Mouse (Mus musculus) bone marrow, adult 2 months (tissue): ENCODE measurements around the gene Themis2. TPM values are rescaled to one million over a fixed set of nuclear protein-coding genes. Genes with fewer than 3 reads are reported as not detected.

Source experiments
- H3K27ac ChIP-seq: fragments of 200-500 bp; 2 replicates; pipeline ENCODE4 v1.5.1; 2012; ENCODE audit warnings: low read depth, mild to moderate bottlenecking, control low read depth, inconsistent platforms, low read length; ENCODE audit not compliant: control insufficient read depth, poor library complexity, insufficient read depth
- H3K4me1 ChIP-seq: fragments of 200-500 bp; 2 replicates; pipeline ENCODE4 v1.6.1; 2011; ENCODE audit warnings: low read length; ENCODE audit not compliant: control insufficient read depth, insufficient read depth
- H3K4me3 ChIP-seq: fragments of 200-500 bp; replicated peaks from 2 replicates; pipeline ENCODE3; 2011; ENCODE audit warnings: mild to moderate bottlenecking, low read depth, low read length, control low read depth; ENCODE audit not compliant: control insufficient read depth
- CTCF ChIP-seq: fragments of 200-500 bp; IDR thresholded peaks from 2 replicates; pipeline ENCODE4 v1.5.1; 2011; ENCODE audit warnings: low read length, control low read depth; ENCODE audit not compliant: control insufficient read depth, insufficient read depth
- POLR2A ChIP-seq: fragments of 200-500 bp; IDR thresholded peaks from 2 replicates; pipeline ENCODE4 v1.6.1; 2011; ENCODE audit warnings: low read depth, mild to moderate bottlenecking, control low read depth, low read length, borderline replicate concordance; ENCODE audit not compliant: control insufficient read depth
- WGBS: fragments of 180-500 bp; shearing (Covaris S2); methylation state at CpG from one replicate; pipeline ENCODE4 v1.1.7; 2018; 5-methylcytosine and 5-hydroxymethylcytosine counted together
- polyA plus RNA-seq: library from polyadenylated mRNA; stranded (reverse); fragments of >200 nt; gene quantifications from 2 replicates; pipeline ENCODE4 v1.2.4, GENCODE M21; 2011; ENCODE audit warnings: low replicate concordance; ENCODE audit not compliant: missing spikeins, insufficient read depth, insufficient read length

Gene Themis2
- 10.5 and 22.4 TPM in 2 replicates for polyA plus RNA-seq

DNA sequence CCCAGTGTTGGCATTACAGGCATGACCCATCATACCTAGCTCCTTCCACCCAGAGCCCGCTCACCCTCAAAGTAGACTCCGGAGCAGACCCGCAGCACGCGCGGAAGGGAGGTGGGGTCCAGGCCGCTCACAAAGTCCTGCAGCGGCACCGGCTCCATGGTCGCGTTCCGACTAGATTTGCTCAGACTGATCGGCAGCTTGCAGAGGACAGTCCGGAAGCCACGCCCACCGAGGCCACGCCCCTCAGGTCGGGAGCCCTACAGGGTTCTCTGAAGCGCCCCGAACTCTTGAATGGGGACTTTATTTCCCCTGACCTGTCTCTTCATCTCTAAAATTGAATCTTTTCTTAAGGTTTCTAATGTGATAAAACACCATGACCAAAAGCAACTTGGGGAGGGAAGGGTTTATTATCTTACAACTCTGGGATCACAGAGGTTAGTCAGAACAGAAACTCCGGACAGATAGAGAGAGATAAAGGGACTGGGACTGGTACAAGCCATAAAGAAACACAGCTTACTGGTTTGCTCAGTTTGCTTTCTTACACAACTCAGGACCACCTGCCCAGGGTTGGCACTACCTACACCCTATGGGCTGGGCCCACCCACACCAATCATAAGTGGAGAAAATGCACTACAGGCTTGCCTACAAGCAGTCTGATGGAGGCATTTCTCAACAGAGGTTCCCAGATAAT, at the start of gene Themis2:
Themis2 (minus strand) TSS at position 192 of the 691 bp plus-strand sequence.
- Histone ChIP-seq H3K4me1 (peaks cover 4% of the 10 kb centered on the region; the same call in 1 of the 2 replicates), H3K4me3 (peak within 1 kb of the TSS; percentile 84), H3K27ac (peak within 1 kb of the TSS; percentile 91)
- peak; percentile 95 for TF ChIP-seq POLR2A
- no peak for TF ChIP-seq CTCF
- WGBS: 1% methylated on average over 21 of the region's 21 CpGs

DNA sequence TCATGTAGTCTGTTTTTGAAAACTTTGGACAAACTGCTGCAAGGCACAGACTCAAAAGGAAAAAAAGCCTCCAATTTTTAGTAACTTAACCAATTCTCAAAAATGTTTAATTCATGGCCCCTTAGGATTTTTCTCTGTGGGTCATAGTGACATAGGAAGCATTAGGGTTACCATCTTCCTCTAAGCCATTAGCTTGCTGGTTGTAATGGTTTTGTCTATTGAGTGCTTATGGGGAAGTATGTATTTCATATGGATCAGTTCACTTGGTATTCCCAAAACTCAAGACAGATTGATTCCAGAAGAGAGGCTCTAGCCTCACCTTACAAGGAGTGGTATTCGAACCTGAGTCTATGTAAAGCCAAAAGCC, 47.5 kb upstream of the Themis2 start:
- H3K4me3 ChIP-seq: no peak overlapping the region
- no peak overlapping the region for H3K27ac ChIP-seq
- 84% methylated on average over 1 of the region's 1 CpGs for WGBS

DNA sequence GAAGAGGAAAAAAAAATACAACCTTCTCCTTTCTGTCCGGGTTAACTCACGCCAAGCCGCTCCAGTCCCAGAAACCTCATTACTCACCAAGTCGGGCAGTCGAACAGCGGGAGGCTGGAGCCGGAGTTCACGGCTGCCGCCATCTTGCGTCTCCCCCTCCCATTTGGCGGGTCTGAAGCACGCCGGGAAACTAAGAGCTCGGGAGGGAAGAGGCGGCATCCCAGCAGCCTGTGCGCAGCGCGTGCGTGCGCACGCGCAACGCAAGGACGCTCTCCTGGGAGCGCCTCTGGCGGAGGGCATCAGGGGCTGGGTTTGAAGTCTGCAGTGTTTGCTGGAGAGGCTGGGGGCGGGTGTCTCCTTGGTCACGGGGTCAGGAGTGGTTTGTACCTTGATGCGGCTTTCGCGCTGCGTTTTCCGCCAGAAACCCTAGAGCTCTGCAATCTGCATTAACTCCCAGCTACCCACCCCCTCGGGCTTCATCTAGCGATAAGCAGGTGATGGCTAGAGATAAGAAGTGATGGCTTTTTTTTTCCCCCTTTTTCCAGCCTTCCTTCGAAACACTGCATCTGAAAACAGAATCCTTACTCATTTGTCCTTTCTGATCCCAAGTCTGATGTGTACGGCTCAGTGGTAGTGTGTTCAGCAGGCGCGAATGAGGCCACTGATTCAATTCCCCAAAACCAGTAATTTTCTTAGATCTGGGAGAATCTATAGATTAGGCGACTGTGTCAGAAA, 47.0 kb upstream of the Themis2 start, which contains the start of gene Ppp1r8:
Ppp1r8 (minus strand) TSS at position 200 of the 735 bp plus-strand sequence.
- H3K4me3 ChIP-seq: peak within 1 kb of the TSS; percentile 91
- H3K27ac ChIP-seq: no peak within 1 kb of the TSS
- no peaks in the 10 kb centered on the region for H3K4me1 ChIP-seq
- WGBS: 2% methylated on average over 40 of the region's 40 CpGs
- TF ChIP-seq CTCF (peak; percentile 32; the same call in 1 of the 2 replicates), POLR2A (peak; percentile 97)

More for the DNA sequence above, 47.5 kb upstream of the Themis2 start:
- TF ChIP-seq POLR2A (no peak), CTCF (no peak)
- no peaks in the 10 kb centered on the region for H3K4me1 ChIP-seq

DNA sequence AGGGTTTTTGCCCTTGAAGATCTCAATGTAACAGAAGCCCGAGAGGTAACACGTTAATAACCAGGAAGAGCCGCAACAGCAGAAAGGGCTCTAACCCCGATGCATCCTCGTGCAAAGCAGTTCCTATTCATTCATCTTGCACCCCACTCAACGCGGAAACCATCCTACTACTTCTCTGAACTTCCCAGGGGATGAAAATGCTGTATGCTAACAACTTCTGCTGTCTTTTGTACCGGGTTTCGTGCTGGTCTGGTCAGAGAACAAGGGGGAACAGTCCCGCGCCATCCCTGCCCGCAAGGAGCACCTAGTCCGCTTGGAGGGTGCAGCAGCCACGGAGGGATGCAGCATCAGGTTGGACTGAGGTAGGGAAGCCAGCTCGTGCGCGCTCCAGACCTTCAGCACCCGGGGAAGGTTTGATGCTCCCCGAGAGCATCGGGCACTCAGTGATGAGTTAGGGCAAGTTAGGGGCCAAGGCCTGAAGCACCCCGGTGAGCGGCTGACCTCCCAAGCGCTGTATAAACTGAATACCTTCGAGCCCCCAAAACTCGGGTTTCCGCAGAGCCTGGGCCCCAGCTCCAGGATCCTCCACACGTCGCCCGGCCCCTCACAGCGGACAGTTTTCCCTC, 46.2 kb upstream of the Themis2 start:
- no peak overlapping the region for H3K27ac ChIP-seq
- H3K4me3 ChIP-seq: peak overlapping the region; percentile 91
- H3K4me1 ChIP-seq: no peaks in the 10 kb centered on the region
- TF ChIP-seq POLR2A (no peak), CTCF (no peak)
- WGBS: 0% methylated on average over 30 of the region's 30 CpGs

DNA sequence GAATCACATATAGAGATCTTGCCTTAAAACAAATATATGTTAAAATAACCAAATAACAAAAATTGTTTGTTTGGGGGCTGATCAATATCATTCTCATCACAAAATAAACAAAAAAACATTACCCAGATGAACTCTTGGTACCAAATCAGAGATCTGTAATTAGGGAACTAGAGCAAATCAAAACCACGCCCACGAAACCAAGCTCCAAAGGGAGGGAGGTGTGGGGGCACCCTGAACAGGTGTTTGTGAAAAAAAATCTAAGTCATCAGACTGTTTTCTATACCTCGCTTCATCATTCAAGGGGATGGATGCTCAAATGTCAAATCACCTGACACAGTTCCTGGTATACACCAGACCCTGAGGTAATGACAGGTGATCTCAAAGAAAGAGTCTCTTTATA, 45.3 kb upstream of the Themis2 start:
- 47% methylated on average over 3 of the region's 3 CpGs for WGBS
- H3K4me3 ChIP-seq: no peak overlapping the region
- H3K27ac ChIP-seq: no peak overlapping the region
- H3K4me1 ChIP-seq: no peaks in the 10 kb centered on the region
- TF ChIP-seq POLR2A (no peak), CTCF (no peak)

DNA sequence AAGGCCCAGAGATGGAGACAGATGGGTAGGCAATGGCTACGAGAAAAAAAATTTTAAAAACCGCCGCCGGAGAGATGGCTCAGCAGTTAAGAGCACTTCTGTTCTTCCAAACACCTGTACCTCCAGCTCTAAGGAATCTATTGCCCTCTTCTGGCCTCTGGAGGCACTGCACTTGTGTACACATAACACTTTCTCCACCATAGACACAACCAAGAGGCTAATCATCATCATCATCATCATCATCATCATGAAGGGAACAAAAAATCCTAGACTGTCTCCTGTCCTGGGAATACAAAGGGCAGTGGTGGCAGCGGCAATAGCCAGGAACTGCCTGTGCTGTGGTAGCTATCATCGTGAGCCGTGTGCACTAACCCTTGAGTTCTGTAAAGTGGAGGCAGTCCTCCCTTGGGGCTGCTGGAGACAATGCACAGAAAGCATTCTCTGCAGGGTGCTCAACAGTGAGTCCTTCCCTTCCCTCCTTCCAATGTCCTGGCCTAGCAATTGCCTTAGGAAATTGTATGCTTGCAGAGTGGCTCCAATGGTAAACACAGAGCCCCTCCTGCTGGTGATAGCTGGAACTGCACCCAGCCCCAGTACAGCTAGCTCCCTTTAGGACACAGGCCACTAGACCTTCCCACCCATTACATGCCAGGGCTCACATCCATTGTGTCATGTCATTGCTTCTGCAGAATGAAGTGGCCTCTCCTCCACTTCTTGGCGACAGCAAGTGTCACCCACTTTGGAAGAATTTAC, 27.6 kb upstream of the Themis2 start:
- TF ChIP-seq POLR2A (no peak), CTCF (peak; percentile 96)
- no peak overlapping the region for H3K27ac ChIP-seq
- no peaks in the 10 kb centered on the region; the same call in 1 of the 2 replicates for H3K4me1 ChIP-seq
- no peak overlapping the region for H3K4me3 ChIP-seq
- WGBS: 40% methylated on average over 8 of the region's 8 CpGs

DNA sequence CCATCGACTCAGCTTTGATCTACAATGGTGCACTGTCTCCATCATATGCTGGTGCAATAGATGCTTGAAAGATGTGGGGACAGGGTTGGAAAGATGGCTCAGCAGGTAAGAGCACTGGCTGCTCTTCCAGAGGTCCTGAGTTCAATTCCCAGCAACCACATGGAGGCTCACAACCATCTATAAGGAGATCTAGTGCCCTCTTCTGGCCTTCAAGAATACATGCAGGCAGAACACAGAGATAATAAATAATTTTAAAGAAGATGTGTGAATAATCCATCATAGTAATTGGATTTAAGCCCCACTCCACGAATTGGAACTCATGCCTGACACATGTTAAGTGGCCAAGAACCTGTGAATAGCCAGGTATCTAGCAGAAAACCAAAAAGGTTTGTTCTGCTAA, 22.3 kb upstream of the Themis2 start:
- 60% methylated on average over 2 of the region's 2 CpGs for WGBS
- Histone ChIP-seq H3K27ac (no peak overlapping the region), H3K4me1 (peaks cover 5% of the 10 kb centered on the region), H3K4me3 (no peak overlapping the region)
- TF ChIP-seq POLR2A (no peak), CTCF (no peak)

DNA sequence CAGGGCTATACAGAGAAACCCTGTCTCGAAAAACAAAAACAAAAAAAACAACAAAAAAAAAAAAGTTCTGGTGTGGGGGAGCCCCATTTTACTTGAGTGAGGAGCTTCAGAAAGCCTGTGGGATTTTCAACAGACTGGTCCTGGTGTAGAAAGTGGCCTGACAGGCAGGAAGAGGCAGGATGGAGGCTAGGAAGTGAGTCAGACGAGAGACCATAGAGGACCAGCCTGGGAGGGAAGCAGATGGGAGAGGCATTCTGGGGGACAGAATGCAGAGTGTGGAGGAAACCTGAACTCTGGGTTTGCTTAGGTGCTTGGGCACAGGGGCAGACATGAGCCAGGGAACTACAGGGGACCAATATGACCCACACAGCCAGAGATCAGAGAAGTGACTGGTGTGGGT, 20.7 kb upstream of the Themis2 start:
- peaks cover 5% of the 10 kb centered on the region for H3K4me1 ChIP-seq
- WGBS: 31% methylated on average over 2 of the region's 2 CpGs
- no peak overlapping the region for H3K4me3 ChIP-seq
- TF ChIP-seq POLR2A (no peak), CTCF (no peak)
- peak overlapping the region; percentile 5 for H3K27ac ChIP-seq
